Mouse (Mus musculus): ENCODE data around the gene Klk1b5.

The Klk1b5 gene

GRCm38 (mm10) chr7:44250732-44251275 is 35.1 kb downstream of the Klk1b5 start:
- in situ Hi-C loops (cut with MboI, MseI): loop anchor here in 1 of 2 experiments (10.0 kb wide), 1 partner anchor 806 kb away; the partner anchor contains the start of genes Cldnd2, Etfb and Gm45233

GRCm38 (mm10) chr7:44253023-44253616 is 37.4 kb downstream of the Klk1b5 start:
- in situ Hi-C loops (cut with MboI, MseI): loop anchor here in 1 of 2 experiments (10.0 kb wide), 1 partner anchor 808 kb away; the partner anchor contains the start of genes Cldnd2, Etfb and Gm45233

GRCm38 (mm10) chr7:44254930-44255329 is 39.2 kb downstream of the Klk1b5 start:
- in situ Hi-C loops (cut with MboI, MseI): loop anchor here in 1 of 2 experiments (5.0 to 10.0 kb wide), 2 partner anchors 97 to 810 kb away; partner anchors contain the start of genes Cldnd2, Etfb and Gm45233

- in situ Hi-C loops (cut with MboI, MseI): loop anchor here in 1 of 2 experiments (5.0 to 10.0 kb wide), 2 partner anchors 95 to 812 kb away; partner anchors contain the start of genes Cldnd2, Etfb and Gm45233
Observed at GRCm38 (mm10) chr7:44257278-44257677, 41.5 kb downstream of the Klk1b5 start, which contains the start of gene Acp4. Gene Acp4 (minus strand): TSS chr7:44257378.

- in situ Hi-C loops (cut with MboI, MseI): loop anchor here in 1 of 2 experiments (5.0 kb wide), 2 partner anchors 52 to 227 kb away; partner anchors contain the start of gene Shank1
Observed at GRCm38 (mm10) chr7:44260410-44260809, 44.7 kb downstream of the Klk1b5 start.

- in situ Hi-C loops (cut with MboI, MseI): loop anchor here in 1 of 2 experiments (5.0 kb wide), 2 partner anchors 51 to 226 kb away; partner anchors contain the start of gene Shank1
Observed at GRCm38 (mm10) chr7:44261147-44261546, 45.4 kb downstream of the Klk1b5 start, which contains the start of gene Gm15517. Gene Gm15517 (plus strand): TSS chr7:44261447.

- in situ Hi-C loops (cut with MboI, MseI): loop anchor here in 1 of 2 experiments (5.0 kb wide), 2 partner anchors 49 to 224 kb away; partner anchors contain the start of gene Shank1
Observed at GRCm38 (mm10) chr7:44262791-44263643, 47.3 kb downstream of the Klk1b5 start.

- in situ Hi-C loops (cut with MboI, MseI): loop anchor here (5.0 kb wide), 2 partner anchors 84 to 214 kb away; no protein-coding TSS in a partner anchor
Observed at GRCm38 (mm10) chr7:44268117-44268516, 52.4 kb downstream of the Klk1b5 start.

- in situ Hi-C loops (cut with MboI, MseI): loop anchor here (5.0 kb wide), 2 partner anchors 83 to 213 kb away; no protein-coding TSS in a partner anchor
Observed at GRCm38 (mm10) chr7:44269397-44269796, 53.7 kb downstream of the Klk1b5 start.
